Mouse (Mus musculus) heart, postnatal 0 days (tissue): ENCODE data around the gene Hoxa5. TPM values are rescaled to one million over a fixed set of nuclear protein-coding genes. Genes with fewer than 3 reads are reported as not detected.

Experiments
- ATAC-seq: fragments of 200-750 bp; cut with Nextera tagmentation; 2 replicates; pipeline ENCODE4 v1.8.0; 2017; ENCODE audit warnings: low read depth, moderate number of reproducible peaks, moderate library complexity; ENCODE audit not compliant: insufficient read depth
- DNase-seq: peaks from one replicate; pipeline ENCODE4 v3.0.0-alpha.2; 2016; ENCODE audit warnings: low spot score
- H3K27ac ChIP-seq: fragments of 300-500 bp; sonication (generic); 2 replicates; pipeline ENCODE4 v1.5.1; 2014; ENCODE audit warnings: low read depth, mild to moderate bottlenecking
- H3K27me3 ChIP-seq: fragments of 300-500 bp; sonication (generic); 2 replicates; pipeline ENCODE4 v1.6.1; 2014; ENCODE audit warnings: low read length, mixed read lengths; ENCODE audit not compliant: control insufficient read depth, insufficient read depth
- H3K36me3 ChIP-seq: fragments of 300-500 bp; sonication (generic); replicated peaks from 2 replicates; pipeline ENCODE4 v1.6.1; 2014; ENCODE audit warnings: low read length, mixed read lengths; ENCODE audit not compliant: control insufficient read depth, insufficient read depth
- H3K4me1 ChIP-seq: fragments of 300-500 bp; sonication (generic); 2 replicates; pipeline ENCODE4 v1.6.1; 2014; ENCODE audit warnings: antibody characterized with exemption; ENCODE audit not compliant: control insufficient read depth, insufficient read depth
- H3K4me2 ChIP-seq: fragments of 300-500 bp; sonication (generic); 2 replicates; pipeline ENCODE4 v1.6.1; 2014; ENCODE audit warnings: low read depth, mild to moderate bottlenecking, low read length, moderate library complexity
- H3K4me3 ChIP-seq: fragments of 300-500 bp; sonication (generic); 2 replicates; pipeline ENCODE4 v1.5.1; 2014; ENCODE audit warnings: low read depth, low read length
- H3K9ac ChIP-seq: fragments of 300-500 bp; sonication (generic); replicated peaks from 2 replicates; pipeline ENCODE4 v1.6.1; 2014; ENCODE audit warnings: low read depth, low read length, mixed read lengths
- H3K9me3 ChIP-seq: fragments of 300-500 bp; sonication (generic); replicated peaks from 2 replicates; pipeline ENCODE4 v1.6.1; 2016; ENCODE audit warnings: low read length; ENCODE audit not compliant: control insufficient read depth
- CTCF ChIP-seq: IDR thresholded peaks from 2 replicates; pipeline ENCODE4 v1.5.1; 2016; ENCODE audit warnings: antibody characterized with exemption, control low read depth, low read depth
- EP300 ChIP-seq: IDR thresholded peaks from 2 replicates; pipeline ENCODE4 v1.6.1; 2016; ENCODE audit warnings: antibody characterized with exemption, low read depth
- WGBS: fragments of 180-500 bp; shearing (Covaris S2); extraction: QIAGEN DNeasy Blood & Tissue Kit; methylation state at CpG from one replicate; pipeline ENCODE4 v1.1.7; 2014; 5-methylcytosine and 5-hydroxymethylcytosine counted together
- polyA plus RNA-seq: library from polyadenylated mRNA; unstranded; fragments of >200 nt; fragmentation: Nextera tagmentation; extraction: Ambion mirVana; gene quantifications from 2 replicates; pipeline ENCODE4 v1.2.1, GENCODE M21; 2015
- total RNA-seq: library from RNA; depleted of rRNA; stranded (reverse); fragments of >200 nt; gene quantifications from 2 replicates; pipeline ENCODE4 v1.2.3, GENCODE M21; 2014; ENCODE audit warnings: low replicate concordance

The Hoxa5 gene
- total and polyA plus RNA-seq, 2 experiments from 2014 or later = 0.36 to 3.5 TPM

DNA sequence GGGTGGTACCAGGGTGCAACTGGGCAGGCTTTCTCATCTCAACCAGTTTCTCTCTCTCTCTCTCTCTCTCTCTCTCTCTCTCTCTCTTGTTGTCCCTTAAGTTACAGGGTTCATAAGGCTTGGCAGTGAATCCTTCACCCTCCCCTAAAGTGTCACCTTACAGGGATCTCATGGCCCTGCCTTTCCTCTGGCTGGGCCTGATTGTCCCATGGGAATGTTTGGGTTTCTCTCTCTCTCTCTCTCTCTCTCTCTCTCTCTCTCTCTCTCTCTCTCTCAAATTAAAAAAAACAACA lies 3.2 kb upstream of the Hoxa5 start:
- Histone ChIP-seq H3K4me2 (no peak overlapping the region), H3K4me1 (no peaks in the 10 kb centered on the region), H3K27me3 (peaks cover 99% of the 10 kb centered on the region), H3K9ac (no peak overlapping the region), H3K36me3 (no peaks in the 10 kb centered on the region), H3K9me3 (no peaks in the 10 kb centered on the region), H3K27ac (no peak overlapping the region), H3K4me3 (no peak overlapping the region)
- no peak for DNase-seq
- no peak for ATAC-seq
- TF ChIP-seq CTCF (no peak), EP300 (no peak)

DNA sequence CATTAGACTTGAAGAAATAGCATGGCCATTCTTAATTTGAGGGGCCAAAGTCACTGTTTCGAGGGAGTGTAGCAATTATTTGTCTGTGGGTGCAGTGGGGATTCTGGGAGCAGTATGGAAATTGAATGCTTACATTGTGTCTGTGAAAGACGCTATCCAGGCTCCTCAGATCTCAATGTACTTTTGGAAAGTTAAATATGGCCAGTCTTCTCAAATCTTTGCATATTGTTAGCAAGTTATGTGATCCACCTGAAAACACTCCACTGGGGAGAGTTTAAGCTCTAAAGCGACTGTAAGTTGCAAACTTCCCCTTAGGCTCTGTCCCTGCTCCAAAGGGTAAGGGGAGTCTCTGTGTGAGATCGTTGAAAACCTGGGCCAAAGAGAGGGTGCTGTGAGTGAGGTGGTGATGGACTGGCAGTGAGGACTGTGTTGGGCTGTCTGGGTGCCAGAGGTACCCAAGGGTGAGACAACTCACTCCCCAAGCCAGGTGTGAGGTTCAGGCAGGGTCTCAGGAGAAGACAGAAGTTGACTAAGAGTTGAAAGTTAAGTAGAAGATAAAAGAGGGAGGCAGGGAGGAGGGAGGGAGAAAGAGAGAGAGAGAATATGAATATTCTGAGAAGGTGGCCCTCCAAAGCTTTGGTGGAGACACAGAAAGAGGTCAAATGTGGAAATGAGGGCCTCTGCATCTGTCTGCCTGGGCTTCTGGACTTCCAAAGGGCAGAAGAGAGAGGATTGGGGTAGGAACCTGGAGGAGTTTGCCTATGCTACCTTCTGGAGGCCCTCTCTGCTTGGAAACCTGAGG lies 2.7 kb upstream of the Hoxa5 start:
- no peaks in the 10 kb centered on the region for H3K4me1 ChIP-seq
- H3K9me3 ChIP-seq = no peaks in the 10 kb centered on the region
- no peak overlapping the region for H3K27ac ChIP-seq
- H3K9ac ChIP-seq = no peak overlapping the region
- TF ChIP-seq EP300 (no peak), CTCF (no peak)
- H3K27me3 ChIP-seq = peaks cover 99% of the 10 kb centered on the region
- H3K4me3 ChIP-seq = no peak overlapping the region
- no peaks in the 10 kb centered on the region for H3K36me3 ChIP-seq
- ATAC-seq (no peak), DNase-seq (no peak)
- 13% methylated on average over 4 of the region's 4 CpGs for WGBS
- H3K4me2 ChIP-seq = no peak overlapping the region

DNA sequence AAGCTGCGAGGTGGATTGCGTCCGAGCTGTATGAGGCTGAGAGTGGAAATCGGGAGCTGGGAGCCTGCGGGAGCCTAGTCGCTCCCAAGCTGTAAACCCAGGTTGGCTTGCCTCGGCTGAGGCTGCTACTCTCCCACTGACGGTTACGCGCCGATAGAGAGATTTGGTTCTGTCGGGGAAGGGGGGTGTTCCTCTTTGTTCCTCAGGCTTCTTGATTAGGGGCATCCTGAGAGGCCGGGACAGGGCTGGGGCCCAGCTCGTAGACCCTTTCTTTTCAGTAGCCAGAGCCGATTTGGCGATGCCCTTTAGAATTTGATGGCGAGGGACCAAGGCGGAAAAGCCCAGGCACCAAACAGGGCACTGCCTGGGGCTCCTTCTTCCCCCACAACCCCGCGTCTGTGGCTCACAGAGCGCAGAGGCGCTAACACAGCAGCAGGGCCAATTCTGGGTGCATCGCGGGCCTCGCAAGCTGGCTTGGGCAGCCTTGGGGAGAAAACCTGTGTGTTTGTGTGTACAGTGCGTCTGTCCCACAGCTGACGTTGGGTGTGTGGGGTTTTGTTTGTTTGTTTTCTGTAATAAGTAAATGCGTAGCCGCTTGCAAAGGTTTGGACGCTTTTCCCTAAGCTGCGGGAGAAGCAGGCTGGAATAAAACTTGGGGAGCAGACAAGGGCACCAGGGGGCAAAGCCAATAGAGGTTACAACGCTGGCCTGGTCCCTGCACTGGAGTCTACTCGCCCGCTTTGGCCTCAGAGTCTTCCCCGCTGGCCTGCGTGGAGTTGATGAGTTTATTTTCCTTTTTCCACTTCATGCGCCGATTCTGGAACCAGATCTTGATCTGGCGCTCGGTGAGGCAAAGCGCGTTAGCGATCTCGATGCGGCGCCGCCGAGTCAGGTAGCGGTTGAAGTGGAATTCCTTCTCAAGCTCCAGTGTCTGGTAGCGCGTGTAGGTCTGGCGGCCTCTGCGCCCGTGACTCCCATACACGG lies 1.5 kb upstream of the Hoxa5 start:
- WGBS = 5% methylated on average over 55 of the region's 55 CpGs
- Histone ChIP-seq H3K27ac (no peak overlapping the region), H3K4me3 (peak overlapping the region; percentile 2; the same call in 1 of the 2 replicates), H3K9ac (no peak overlapping the region), H3K9me3 (no peaks in the 10 kb centered on the region), H3K36me3 (no peaks in the 10 kb centered on the region), H3K4me1 (no peaks in the 10 kb centered on the region), H3K27me3 (peaks cover 99% of the 10 kb centered on the region), H3K4me2 (no peak overlapping the region)
- TF ChIP-seq EP300 = no peak
- no peak for TF ChIP-seq CTCF
- ATAC-seq = no peak
- no peak for DNase-seq

DNA sequence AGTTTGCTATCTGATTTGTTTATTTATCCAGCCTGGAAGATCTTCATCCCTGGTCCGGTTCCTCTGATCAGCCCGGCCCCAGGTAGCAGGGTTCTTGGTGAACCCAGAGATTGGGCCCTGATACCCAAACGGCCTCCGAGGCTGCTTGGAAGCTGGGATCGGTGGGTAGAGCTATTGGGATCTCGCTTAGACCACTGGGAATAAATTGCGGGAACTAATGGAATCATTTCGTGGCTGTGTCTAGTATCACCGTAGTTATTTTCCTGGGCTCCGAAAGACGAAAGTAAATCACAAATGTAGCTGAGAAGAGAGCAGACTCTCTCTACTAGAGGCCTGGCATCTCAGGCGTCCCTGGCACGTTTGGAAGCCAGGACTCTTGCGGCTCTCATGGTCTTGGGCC lies 834 bp upstream of the Hoxa5 start:
- no peaks in the 10 kb centered on the region for H3K9me3 ChIP-seq
- no peak overlapping the region for H3K9ac ChIP-seq
- 9% methylated on average over 14 of the region's 14 CpGs for WGBS
- TF ChIP-seq CTCF = no peak
- H3K4me3 ChIP-seq = no peak overlapping the region
- no peaks in the 10 kb centered on the region for H3K4me1 ChIP-seq
- DNase-seq (no peak), ATAC-seq (no peak)
- H3K27me3 ChIP-seq = peaks cover 99% of the 10 kb centered on the region
- no peak overlapping the region for H3K27ac ChIP-seq
- H3K4me2 ChIP-seq = no peak overlapping the region
- no peaks in the 10 kb centered on the region for H3K36me3 ChIP-seq

DNA sequence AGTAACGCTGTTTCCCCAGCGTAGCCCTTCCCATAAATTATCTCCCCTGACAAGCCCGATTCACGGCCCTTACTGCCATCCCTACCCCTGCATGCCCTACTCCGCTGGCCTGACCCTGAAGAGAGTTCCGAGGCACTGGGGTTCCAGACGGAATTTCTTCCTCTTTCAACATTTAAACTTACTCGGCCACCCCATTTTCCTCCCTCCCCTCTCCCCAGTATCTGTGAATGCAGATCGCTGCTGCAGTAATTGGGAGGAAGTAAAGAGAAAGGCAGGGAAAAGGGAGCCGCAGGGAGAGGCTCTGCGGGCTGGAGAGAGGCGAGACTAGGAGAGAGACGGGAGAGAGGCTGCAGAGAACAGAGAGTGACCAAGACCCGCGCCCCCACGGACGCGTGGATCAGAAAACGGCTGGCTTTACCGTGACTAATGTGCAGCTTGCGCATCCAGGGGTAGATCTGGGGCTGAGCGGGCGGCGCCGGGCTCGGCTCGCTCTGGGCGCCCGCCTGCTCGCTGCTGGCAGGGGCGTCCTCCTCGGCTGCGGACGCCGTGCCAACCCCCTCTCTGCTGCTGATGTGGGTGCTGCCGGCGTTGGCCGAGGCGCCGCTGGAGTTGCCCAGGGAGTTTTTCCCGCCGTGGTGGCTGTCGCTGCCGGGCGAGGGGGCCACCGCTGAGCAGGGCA lies 877 bp downstream of the Hoxa5 start:
- H3K27me3 ChIP-seq = peaks cover 99% of the 10 kb centered on the region
- no peaks in the 10 kb centered on the region for H3K9me3 ChIP-seq
- 2% methylated on average over 46 of the region's 46 CpGs for WGBS
- H3K4me1 ChIP-seq = no peaks in the 10 kb centered on the region
- H3K9ac ChIP-seq = no peak overlapping the region; the same call in 1 of the 2 replicates
- peak overlapping the region; percentile 56 for H3K4me2 ChIP-seq
- ATAC-seq = 0 out of 2 replicates have a peak, but pooled peaks have one; percentile 27
- no peak for DNase-seq
- H3K36me3 ChIP-seq = no peaks in the 10 kb centered on the region
- TF ChIP-seq EP300 = no peak
- TF ChIP-seq CTCF = no peak
- peak overlapping the region; percentile 48 for H3K4me3 ChIP-seq
- no peak overlapping the region for H3K27ac ChIP-seq
